Mouse (Mus musculus): ENCODE measurements around the gene Plxnb2.

- peak; percentile 41; the same call in 1 of the 2 replicates for TF ChIP-seq POLR2A (IDR thresholded peaks at IDR 0.05; ENCODE audit: low read depth, low read length)
- TF ChIP-seq CTCF (IDR thresholded peaks at IDR 0.05; ENCODE audit: extremely low read depth, insufficient read depth, insufficient read length, insufficient replicate concordance), result no peak
Observed at GRCm38 (mm10) chr15:89122649-89123366, 57.8 kb downstream of the Plxnb2 start, which contains the start of gene Tubgcp6.

Measured in spleen, adult 2 months (tissue).